Mouse (Mus musculus) lung, adult 2 months (tissue): Measurements from ENCODE around the gene Prkar2b.

ENCODE experiments used
- CTCF ChIP-seq: fragments of 200-500 bp; IDR thresholded peaks from 2 replicates; pipeline ENCODE4 v1.5.1; 2011; ENCODE audit warnings: mild to moderate bottlenecking, low read length, control low read depth; ENCODE audit not compliant: insufficient read depth
- POLR2A ChIP-seq: fragments of 200-500 bp; IDR thresholded peaks from 2 replicates; pipeline ENCODE4 v1.6.1; 2011; ENCODE audit warnings: low read depth, mild to moderate bottlenecking, control low read depth, low read length, borderline replicate concordance; ENCODE audit errors: extremely low read depth

DNA sequence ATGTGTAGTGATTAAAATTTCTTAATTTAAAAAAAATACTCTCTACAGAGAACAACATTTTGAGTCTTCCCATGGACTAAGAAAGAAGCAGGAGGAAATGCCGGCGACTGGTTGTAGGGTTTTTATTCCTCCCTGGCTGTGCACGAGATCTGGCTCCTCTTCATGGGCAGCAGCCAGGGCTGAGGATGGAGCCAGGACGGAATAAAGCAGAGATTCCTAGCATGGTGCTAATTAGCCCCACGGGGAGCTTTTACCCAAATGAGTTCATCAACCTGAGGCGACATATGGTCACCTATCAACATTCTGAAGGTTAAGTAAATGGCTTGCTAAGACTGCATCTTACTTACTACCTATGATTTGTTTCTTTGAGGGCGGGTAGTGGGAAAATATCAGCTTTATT lies 77.9 kb downstream of the Prkar2b start:
- TF ChIP-seq CTCF (no peak), POLR2A (no peak)
